In genomic region chr11:100737105-100737733, GRCm38 (mm10) we compare ENCODE assay signal across 8 mouse cellular contexts. TPM values are rescaled to one million over a fixed set of nuclear protein-coding genes. Genes with fewer than 3 reads are reported as not detected.
DNase-seq lines count a peak whose midpoint lies in the region; ATAC-seq and TF ChIP-seq lines count a peak whose summit lies in the region.

No protein-coding gene starts in this region.

- peak overlapping the region; percentile 85 for H3K4me3 ChIP-seq in heart, embryonic 10.5 days
- peak overlapping the region; percentile 75 to 100 (median 84) for H3K4me3 ChIP-seq in CH12.LX (replicated peaks in 1 of 3; ENCODE audit: low read depth in 2 of 3, low read length in 2 of 3, poor library complexity in 1 of 3)
- H3K4me3 ChIP-seq in forebrain, embryonic 11.5 days (ENCODE audit: low read depth, low read length) = peak overlapping the region; percentile 98
- H3K4me3 ChIP-seq in limb, embryonic 14.5 days (replicated peaks; ENCODE audit: low read length) = peak overlapping the region; percentile 95
- peak overlapping the region; percentile 99 for H3K4me3 ChIP-seq in stomach, embryonic 14.5 days (ENCODE audit: low read depth, low read length)

- no peaks in the 10 kb centered on the region for H3K9me3 ChIP-seq in heart, embryonic 10.5 days
- no peaks in the 10 kb centered on the region for H3K9me3 ChIP-seq in CH12.LX (replicated peaks; ENCODE audit: low read length)
- H3K9me3 ChIP-seq in forebrain, embryonic 11.5 days (ENCODE audit: control insufficient read depth, low read length) = no peaks in the 10 kb centered on the region
- H3K9me3 ChIP-seq in limb, embryonic 14.5 days (ENCODE audit: control insufficient read depth, low read length) = no peaks in the 10 kb centered on the region
- no peaks in the 10 kb centered on the region for H3K9me3 ChIP-seq in stomach, embryonic 14.5 days (ENCODE audit: control insufficient read depth, low read depth, low read length)

- peaks cover 27% of the 10 kb centered on the region for H3K4me1 ChIP-seq in heart, embryonic 10.5 days
- peaks cover 5 to 44% of the 10 kb centered on the region in 2 experiments for H3K4me1 ChIP-seq in CH12.LX (ENCODE audit: control insufficient read depth in 1 of 2, insufficient read depth in 2 of 2)
- H3K4me1 ChIP-seq in forebrain, embryonic 11.5 days (replicated peaks; ENCODE audit: control insufficient read depth, insufficient read depth, low read length) = no peaks in the 10 kb centered on the region; the same call in 1 of the 2 replicates
- H3K4me1 ChIP-seq in limb, embryonic 14.5 days (ENCODE audit: control insufficient read depth, insufficient read depth, low read length) = peaks cover 7% of the 10 kb centered on the region; the same call in 1 of the 2 replicates
- H3K4me1 ChIP-seq in stomach, embryonic 14.5 days (ENCODE audit: control insufficient read depth, insufficient read depth, low read length) = peaks cover 13% of the 10 kb centered on the region

- peak overlapping the region; percentile 97 for H3K4me2 ChIP-seq in CH12.LX (ENCODE audit: insufficient read depth, low read depth, poor library complexity, severe bottlenecking)
- peak overlapping the region; percentile 90 for H3K4me2 ChIP-seq in forebrain, embryonic 11.5 days (ENCODE audit: low read depth, low read length, severe bottlenecking)
- peak overlapping the region; percentile 82 for H3K4me2 ChIP-seq in limb, embryonic 14.5 days (replicated peaks; ENCODE audit: low read depth, low read length, severe bottlenecking)
- H3K4me2 ChIP-seq in stomach, embryonic 14.5 days (replicated peaks; ENCODE audit: low read depth, low read length) = peak overlapping the region; percentile 88

- DNase-seq in heart, embryonic 10.5 days (ENCODE audit: low spot score) = no peak
- DNase-seq in heart, adult 9 months (ENCODE audit: low spot score in 2 of 2) = no peak
- no peak for DNase-seq in CH12.LX (ENCODE audit: extremely low read depth)
- DNase-seq in forebrain, embryonic 11.5 days (ENCODE audit: low spot score) = no peak
- DNase-seq in limb, embryonic 14.5 days (ENCODE audit: low spot score) = no peak
- no peak for DNase-seq in urinary bladder, postnatal 4 days (ENCODE audit: low spot score in 2 of 2)

- in situ Hi-C loops in CH12.LX (cut with MboI; ENCODE audit: low pct_ligation_motif_present, low pct_unique_long_range_greater_than_20kb, low sequenced_read_pairs) = no loop called here

- H3K9ac ChIP-seq in CH12.LX (ENCODE audit: insufficient read depth, low read depth) = peak overlapping the region; percentile 95
- peak overlapping the region; percentile 84 for H3K9ac ChIP-seq in forebrain, embryonic 11.5 days (ENCODE audit: low read length)
- peak overlapping the region; percentile 93 for H3K9ac ChIP-seq in limb, embryonic 14.5 days (ENCODE audit: low read depth, low read length, severe bottlenecking)
- peak overlapping the region; percentile 87 for H3K9ac ChIP-seq in stomach, embryonic 14.5 days (replicated peaks; ENCODE audit: low read depth, low read length)

- TF ChIP-seq RAD21 in CH12.LX (IDR thresholded peaks at IDR 0.05; ENCODE audit: low read depth, low read length) = no peak

- dilution Hi-C loops in CH12.LX (cut with MboI; ENCODE audit: extremely low pct_ligation_motif_present, extremely low pct_unique_long_range_greater_than_20kb, low sequenced_read_pairs) = no loop called here

- H3K36me3 ChIP-seq in heart, embryonic 10.5 days = peaks cover 13% of the 10 kb centered on the region
- peaks cover 10 to 39% of the 10 kb centered on the region in 2 experiments for H3K36me3 ChIP-seq in CH12.LX (replicated peaks in 1 of 2; ENCODE audit: control insufficient read depth in 1 of 2, insufficient read depth in 1 of 2, low read length in 1 of 2)
- no peaks in the 10 kb centered on the region for H3K36me3 ChIP-seq in forebrain, embryonic 11.5 days (ENCODE audit: control insufficient read depth, insufficient read depth, low read length)
- H3K36me3 ChIP-seq in limb, embryonic 14.5 days (ENCODE audit: control insufficient read depth, insufficient read depth, low read length) = peaks cover 8% of the 10 kb centered on the region
- no peaks in the 10 kb centered on the region; the same call in 1 of the 2 replicates for H3K36me3 ChIP-seq in stomach, embryonic 14.5 days (ENCODE audit: control insufficient read depth, insufficient read depth, low read length)

- no peak for TF ChIP-seq CTCF in CH12.LX (conservative IDR thresholded peaks at IDR 0.05 in 1 of 2, IDR thresholded peaks at IDR 0.05 in 1 of 2; ENCODE audit: low read depth in 2 of 2, low read length in 2 of 2)

- H3K27me3 ChIP-seq in heart, embryonic 10.5 days (ENCODE audit: insufficient read depth, poor library complexity, severe bottlenecking) = peaks cover 17% of the 10 kb centered on the region; the same call in 1 of the 2 replicates
- no peaks in the 10 kb centered on the region for H3K27me3 ChIP-seq in CH12.LX (replicated peaks)
- no peaks in the 10 kb centered on the region for H3K27me3 ChIP-seq in forebrain, embryonic 11.5 days (ENCODE audit: control insufficient read depth, insufficient read depth, low read length)
- H3K27me3 ChIP-seq in limb, embryonic 14.5 days (ENCODE audit: control insufficient read depth, insufficient read depth, low read length) = no peaks in the 10 kb centered on the region
- H3K27me3 ChIP-seq in stomach, embryonic 14.5 days (ENCODE audit: control insufficient read depth, insufficient read depth, low read length) = no peaks in the 10 kb centered on the region

- 1% methylated on average over 13 of the region's 13 CpGs for WGBS in heart, embryonic 10.5 days
- WGBS in forebrain, embryonic 11.5 days = 3% methylated on average over 13 of the region's 13 CpGs
- 4% methylated on average over 13 of the region's 13 CpGs for WGBS in limb, embryonic 14.5 days
- 2% methylated on average over 13 of the region's 13 CpGs for WGBS in stomach, embryonic 14.5 days

- no peak for TF ChIP-seq EP300 in CH12.LX (IDR thresholded peaks at IDR 0.05; ENCODE audit: low read length)

- TF ChIP-seq POLR2A in CH12.LX (IDR thresholded peaks at IDR 0.05; ENCODE audit: low read depth, low read length) = no peak
- TF ChIP-seq POLR2A in limb, embryonic 14.5 days (IDR thresholded peaks at IDR 0.05; ENCODE audit: borderline replicate concordance, extremely low read depth, insufficient read depth, insufficient read length) = no peak

- peak overlapping the region; percentile 92 for H3K27ac ChIP-seq in heart, embryonic 10.5 days
- no peak overlapping the region for H3K27ac ChIP-seq in CH12.LX (ENCODE audit: insufficient read depth, low read depth)
- no peak overlapping the region for H3K27ac ChIP-seq in forebrain, embryonic 11.5 days (ENCODE audit: low read depth, low read length)
- H3K27ac ChIP-seq in limb, embryonic 14.5 days (replicated peaks; ENCODE audit: low read depth, low read length) = no peak overlapping the region; the same call in 1 of the 2 replicates
- peak overlapping the region; percentile 56 for H3K27ac ChIP-seq in stomach, embryonic 14.5 days (ENCODE audit: low read length)

- H3K79me2 ChIP-seq in CH12.LX (replicated peaks; ENCODE audit: control insufficient read depth, extremely low read depth, insufficient read depth, poor library complexity, severe bottlenecking) = peaks cover 56% of the 10 kb centered on the region

- no peak for ATAC-seq in forebrain, embryonic 11.5 days (replicated peaks; ENCODE audit: low FRiP score)
- ATAC-seq in limb, embryonic 14.5 days (ENCODE audit: low FRiP score, low read depth) = no peak
- no peak for ATAC-seq in stomach, embryonic 14.5 days (ENCODE audit: insufficient number of reproducible peaks, insufficient read depth, low FRiP score, low read depth)
- ATAC-seq in monocyte, adult 5-6 weeks (replicated peaks; ENCODE audit: insufficient number of reproducible peaks, low FRiP score, low TSS enrichment, poor library complexity, severe bottlenecking) = no peak

RNA-seq across cellular contexts. Expression of gene Rab5c, which starts 0.8 kb away (rescaled TPM):
- polyA plus RNA-seq in heart, embryonic 10.5 days (2016; fragmentation: Nextera tagmentation; extraction: Ambion mirVana) = 13.7 and 13.9 TPM in 2 replicates
- total RNA-seq in CH12.LX (2012; rRNA removed) = 121 and 144 TPM in 2 replicates
- 135 and 150 TPM in 2 replicates for total RNA-seq in CH12.LX (2014; rRNA removed)
- polyA plus RNA-seq in CH12.LX (2012; ENCODE audit: insufficient read length, low read depth) = 144 and 156 TPM in 2 replicates
- 39.4 and 50.5 TPM in 2 replicates for polyA plus RNA-seq in forebrain, embryonic 11.5 days (2014; fragmentation: Nextera tagmentation; extraction: Ambion mirVana)
- 188 and 227 TPM in 2 replicates for polyA plus RNA-seq in limb, embryonic 14.5 days (2012; rRNA removed)
- polyA plus RNA-seq in limb, embryonic 14.5 days (2014; fragmentation: Nextera tagmentation; extraction: Ambion mirVana) = 73.2 and 75.1 TPM in 2 replicates
- 55.5 and 65.7 TPM in 2 replicates for polyA plus RNA-seq in stomach, embryonic 14.5 days (2014; fragmentation: Nextera tagmentation; extraction: Ambion mirVana)
- total RNA-seq in monocyte, adult 5-6 weeks (2017) = 163 to 176 TPM (median 171 TPM) in 3 replicates

RNA-seq across cellular contexts. Expression of gene Kcnh4, which starts 22.5 kb away (rescaled TPM):
- polyA plus RNA-seq in heart, embryonic 10.5 days (2016; fragmentation: Nextera tagmentation; extraction: Ambion mirVana) = not detected in 2 replicates
- 1.8 and 2.2 TPM in 2 replicates for total RNA-seq in CH12.LX (2012; rRNA removed)
- 0.87 and 1.0 TPM in 2 replicates for total RNA-seq in CH12.LX (2014; rRNA removed)
- polyA plus RNA-seq in CH12.LX (2012; ENCODE audit: insufficient read length, low read depth) = 3.4 and 4.0 TPM in 2 replicates
- 2.7 and 3.1 TPM in 2 replicates for polyA plus RNA-seq in forebrain, embryonic 11.5 days (2014; fragmentation: Nextera tagmentation; extraction: Ambion mirVana)
- polyA plus RNA-seq in limb, embryonic 14.5 days (2012; rRNA removed) = 0.09 TPM in 2 replicates
- not detected in 2 replicates for polyA plus RNA-seq in limb, embryonic 14.5 days (2014; fragmentation: Nextera tagmentation; extraction: Ambion mirVana)
- polyA plus RNA-seq in stomach, embryonic 14.5 days (2014; fragmentation: Nextera tagmentation; extraction: Ambion mirVana) = 0.25 and 0.48 TPM in 2 replicates
- total RNA-seq in monocyte, adult 5-6 weeks (2017) = not detected in 3 replicates

RNA-seq across cellular contexts. Expression of gene Hspb9, which starts 23.6 kb away (rescaled TPM):
- 0.19 and 0.34 TPM in 2 replicates for polyA plus RNA-seq in heart, embryonic 10.5 days (2016; fragmentation: Nextera tagmentation; extraction: Ambion mirVana)
- not detected in 2 replicates for total RNA-seq in CH12.LX (2012; rRNA removed)
- not detected in 2 replicates for total RNA-seq in CH12.LX (2014; rRNA removed)
- polyA plus RNA-seq in CH12.LX (2012; ENCODE audit: insufficient read length, low read depth) = 0.54 and 0.57 TPM in 2 replicates
- polyA plus RNA-seq in forebrain, embryonic 11.5 days (2014; fragmentation: Nextera tagmentation; extraction: Ambion mirVana) = 0.36 and 0.45 TPM in 2 replicates
- not detected in 2 replicates for polyA plus RNA-seq in limb, embryonic 14.5 days (2012; rRNA removed)
- 0.77 TPM in 1 of 2 replicates, not detected in the other for polyA plus RNA-seq in limb, embryonic 14.5 days (2014; fragmentation: Nextera tagmentation; extraction: Ambion mirVana)
- 0.41 and 0.56 TPM in 2 replicates for polyA plus RNA-seq in stomach, embryonic 14.5 days (2014; fragmentation: Nextera tagmentation; extraction: Ambion mirVana)
- total RNA-seq in monocyte, adult 5-6 weeks (2017) = not detected in 3 replicates

RNA-seq across cellular contexts. Expression of gene Kat2a, which starts 25.0 kb away (rescaled TPM):
- polyA plus RNA-seq in heart, embryonic 10.5 days (2016; fragmentation: Nextera tagmentation; extraction: Ambion mirVana) = 52.0 and 59.8 TPM in 2 replicates
- total RNA-seq in CH12.LX (2012; rRNA removed) (30.7 and 34.2 TPM in 2 replicates), CH12.LX (2014; rRNA removed) (25.3 and 27.2 TPM in 2 replicates)
- 81.0 and 82.9 TPM in 2 replicates for polyA plus RNA-seq in CH12.LX (2012; ENCODE audit: insufficient read length, low read depth)
- 80.7 and 82.0 TPM in 2 replicates for polyA plus RNA-seq in forebrain, embryonic 11.5 days (2014; fragmentation: Nextera tagmentation; extraction: Ambion mirVana)
- 70.8 and 78.1 TPM in 2 replicates for polyA plus RNA-seq in limb, embryonic 14.5 days (2012; rRNA removed)
- polyA plus RNA-seq in limb, embryonic 14.5 days (2014; fragmentation: Nextera tagmentation; extraction: Ambion mirVana) = 55.8 and 57.4 TPM in 2 replicates
- polyA plus RNA-seq in stomach, embryonic 14.5 days (2014; fragmentation: Nextera tagmentation; extraction: Ambion mirVana) = 50.7 and 51.7 TPM in 2 replicates
- total RNA-seq in monocyte, adult 5-6 weeks (2017) = 6.1 to 9.9 TPM (median 7.1 TPM) in 3 replicates

RNA-seq across cellular contexts. Expression of gene Hcrt, which starts 25.5 kb away (rescaled TPM):
- polyA plus RNA-seq in heart, embryonic 10.5 days (2016; fragmentation: Nextera tagmentation; extraction: Ambion mirVana) = not detected in 2 replicates
- total RNA-seq in CH12.LX (2012; rRNA removed) = not detected in 2 replicates
- not detected in 2 replicates for total RNA-seq in CH12.LX (2014; rRNA removed)
- not detected in 2 replicates for polyA plus RNA-seq in CH12.LX (2012; ENCODE audit: insufficient read length, low read depth)
- not detected in 2 replicates for polyA plus RNA-seq in forebrain, embryonic 11.5 days (2014; fragmentation: Nextera tagmentation; extraction: Ambion mirVana)
- polyA plus RNA-seq in limb, embryonic 14.5 days (2012; rRNA removed) = not detected in 2 replicates
- polyA plus RNA-seq in limb, embryonic 14.5 days (2014; fragmentation: Nextera tagmentation; extraction: Ambion mirVana) = not detected in 2 replicates
- polyA plus RNA-seq in stomach, embryonic 14.5 days (2014; fragmentation: Nextera tagmentation; extraction: Ambion mirVana) = not detected in 2 replicates
- total RNA-seq in monocyte, adult 5-6 weeks (2017) = not detected in 3 replicates

Comparison
In these comparisons a context has a peak if more than half of its experiments do, and no peak if none do; other contexts are left out.
1. H3K27ac ChIP-seq: peak in heart, embryonic 10.5 days (single experiment) and stomach, embryonic 14.5 days (single experiment); none in CH12.LX (single experiment), forebrain, embryonic 11.5 days (single experiment) and limb, embryonic 14.5 days (single experiment).
2. Peak in every context shown above with its lines, with median percentiles within 50 percentile points of each other: H3K4me3 ChIP-seq, H3K4me2 ChIP-seq and H3K9ac ChIP-seq.